Mouse (Mus musculus): Measurements from ENCODE around the gene Pltp.

DNA sequence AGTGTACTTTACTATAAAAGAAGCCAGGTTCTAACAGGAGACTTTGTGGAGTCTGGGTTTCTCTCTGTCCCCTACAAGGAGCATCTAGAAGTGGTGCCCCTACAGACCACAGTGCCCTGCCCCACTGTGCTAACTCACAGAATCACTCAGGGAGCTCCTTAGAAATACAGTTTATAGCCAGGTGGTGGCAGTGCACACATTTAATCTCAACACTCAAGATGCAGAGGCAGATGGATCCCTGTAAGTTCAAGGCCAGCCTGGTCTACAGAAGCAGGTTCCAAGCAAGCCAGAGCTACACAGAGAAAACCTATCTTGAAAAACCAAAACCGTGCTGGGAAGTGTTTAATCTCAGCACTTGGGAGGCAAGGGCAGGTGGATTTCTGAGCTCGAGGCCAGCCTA, 63.7 kb downstream of the Pltp start:
- TF ChIP-seq MAFK (IDR thresholded peaks at IDR 0.05; ENCODE audit: insufficient read depth, low read depth, low read length) (no peak), ZNF384 (IDR thresholded peaks at IDR 0.05; ENCODE audit: low read depth, low read length) (no peak), HCFC1 (IDR thresholded peaks at IDR 0.05; ENCODE audit: borderline replicate concordance, insufficient read depth, low read length) (no peak)
